Mouse (Mus musculus) thymus, adult 2 months (tissue): Measurements from ENCODE around the gene C1qtnf12. TPM values are rescaled to one million over a fixed set of nuclear protein-coding genes. Genes with fewer than 3 reads are reported as not detected.
A peak's percentile ranks its signal among the peaks of the same experiment; 100 is the strongest.

Experiments used
- DNase-seq: peaks from one replicate; pipeline ENCODE4 v3.0.0; 2021
- H3K27ac ChIP-seq: fragments of 200-500 bp; 2 replicates; pipeline ENCODE4 v1.5.1; 2012; ENCODE audit warnings: low read length, control low read depth; ENCODE audit not compliant: control insufficient read depth, insufficient read depth
- H3K27me3 ChIP-seq: fragments of 200-500 bp; 2 replicates; pipeline ENCODE4 v1.6.1; 2012; ENCODE audit warnings: mild to moderate bottlenecking, low read length, moderate library complexity, mixed read lengths; ENCODE audit not compliant: control insufficient read depth, insufficient read depth
- H3K36me3 ChIP-seq: fragments of 200-500 bp; 2 replicates; pipeline ENCODE4 v1.6.1; 2012; ENCODE audit warnings: mild to moderate bottlenecking, low read length, moderate library complexity; ENCODE audit not compliant: control insufficient read depth, insufficient read depth
- H3K4me1 ChIP-seq: fragments of 200-500 bp; replicated peaks from 2 replicates; pipeline ENCODE4 v1.6.1; 2012; ENCODE audit warnings: low read length; ENCODE audit not compliant: control insufficient read depth, insufficient read depth
- H3K4me3 ChIP-seq: fragments of 200-500 bp; 2 replicates; pipeline ENCODE4 v1.5.1; 2012; ENCODE audit warnings: mild to moderate bottlenecking, low read length, control low read depth, moderate library complexity; ENCODE audit not compliant: control insufficient read depth, insufficient read depth
- CTCF ChIP-seq: fragments of 200-500 bp; IDR thresholded peaks from 2 replicates; pipeline ENCODE4 v1.5.1; 2012; ENCODE audit warnings: mild to moderate bottlenecking, control low read depth, low read length, moderate library complexity, borderline replicate concordance; ENCODE audit not compliant: control insufficient read depth, poor library complexity, insufficient read depth; ENCODE audit errors: extremely low read depth
- POLR2A ChIP-seq: fragments of 200-500 bp; IDR thresholded peaks from 2 replicates; pipeline ENCODE4 v1.6.1; 2012; ENCODE audit warnings: mild to moderate bottlenecking, low read length, control low read depth, moderate library complexity; ENCODE audit not compliant: control insufficient read depth, poor library complexity, insufficient read depth; ENCODE audit errors: extremely low read depth
- WGBS: fragments of 180-500 bp; shearing (Covaris S2); methylation state at CpG from one replicate; pipeline ENCODE4 v1.1.7; 2018; 5-methylcytosine and 5-hydroxymethylcytosine counted together
- polyA plus RNA-seq: library from polyadenylated mRNA; depleted of rRNA; stranded (reverse); fragments of >200 nt; gene quantifications from 2 replicates; pipeline ENCODE4 v1.2.3, GENCODE M21; 2012; rRNA removed

Gene C1qtnf12
- polyA plus RNA-seq, 1 experiment = 21.6 TPM

- DNase-seq = peak; percentile 96
- Histone ChIP-seq H3K27me3 (no peaks in the 10 kb centered on the region), H3K4me3 (peak overlapping the region; percentile 61), H3K36me3 (peaks cover 16% of the 10 kb centered on the region), H3K4me1 (peaks cover 12% of the 10 kb centered on the region), H3K27ac (peak overlapping the region; percentile 67)
- TF ChIP-seq CTCF (no peak), POLR2A (0 out of 2 replicates have a peak, but pooled peaks have one; percentile 13)
- WGBS = under 1% methylated on average over 70 of the region's 70 CpGs
Measured at GRCm38 (mm10) chr4:155992906-155993547, 30.9 kb downstream of the C1qtnf12 start.

GRCm38 (mm10) chr4:155993606-155994005 is 31.5 kb downstream of the C1qtnf12 start:
- no peak for DNase-seq
- WGBS = 3% methylated on average over 15 of the region's 15 CpGs
- Histone ChIP-seq H3K4me1 (peaks cover 12% of the 10 kb centered on the region), H3K4me3 (peak overlapping the region; percentile 61), H3K36me3 (peaks cover 19% of the 10 kb centered on the region), H3K27ac (peak overlapping the region; percentile 66), H3K27me3 (no peaks in the 10 kb centered on the region)
- TF ChIP-seq POLR2A (no peak), CTCF (no peak)

GRCm38 (mm10) chr4:156004109-156004508 is 42.0 kb downstream of the C1qtnf12 start:
- no peak for TF ChIP-seq CTCF
- Histone ChIP-seq H3K36me3 (peaks cover 85% of the 10 kb centered on the region), H3K27ac (no peak overlapping the region), H3K4me3 (no peak overlapping the region), H3K4me1 (no peaks in the 10 kb centered on the region), H3K27me3 (no peaks in the 10 kb centered on the region)
- 27% methylated on average over 3 of the region's 3 CpGs for WGBS
- DNase-seq = no peak

- 97% methylated on average over 4 of the region's 4 CpGs for WGBS
Measured at GRCm38 (mm10) chr4:156008369-156008768, 46.3 kb downstream of the C1qtnf12 start.

GRCm38 (mm10) chr4:156013637-156014036 is 51.5 kb downstream of the C1qtnf12 start, which contains the start of gene Tnfrsf4:
Tnfrsf4 (plus strand) TSS chr4:156013843.
- Histone ChIP-seq H3K36me3 (peaks cover 32% of the 10 kb centered on the region), H3K27me3 (no peaks in the 10 kb centered on the region), H3K4me1 (0 out of 2 replicates have a peak, but pooled peaks cover 4% of the 10 kb centered on the region), H3K27ac (peak within 1 kb of the TSS; percentile 29; the same call in 1 of the 2 replicates), H3K4me3 (peak within 1 kb of the TSS; percentile 25; the same call in 1 of the 2 replicates)
- 90% methylated on average over 8 of the region's 8 CpGs for WGBS
- DNase-seq = no peak
- no peak for TF ChIP-seq POLR2A
- no peak for TF ChIP-seq CTCF

More at GRCm38 (mm10) chr4:156008369-156008768, 46.3 kb downstream of the C1qtnf12 start:
- TF ChIP-seq CTCF = no peak
- TF ChIP-seq POLR2A = no peak
- Histone ChIP-seq H3K27me3 (no peaks in the 10 kb centered on the region), H3K36me3 (peaks cover 74% of the 10 kb centered on the region), H3K4me3 (no peak overlapping the region), H3K27ac (no peak overlapping the region), H3K4me1 (no peaks in the 10 kb centered on the region)
- DNase-seq = no peak

- TF ChIP-seq CTCF (no peak), POLR2A (no peak)
- H3K36me3 ChIP-seq = peaks cover 24% of the 10 kb centered on the region
Measured at GRCm38 (mm10) chr4:156014436-156014835, 52.3 kb downstream of the C1qtnf12 start.

More at GRCm38 (mm10) chr4:156014436-156014835, 52.3 kb downstream of the C1qtnf12 start:
- DNase-seq = no peak
- H3K27me3 ChIP-seq = no peaks in the 10 kb centered on the region
- 98% methylated on average over 2 of the region's 2 CpGs for WGBS
- H3K27ac ChIP-seq = no peak overlapping the region
- 0 out of 2 replicates have a peak, but pooled peaks cover 4% of the 10 kb centered on the region for H3K4me1 ChIP-seq
- no peak overlapping the region for H3K4me3 ChIP-seq

Other genes with a start within 250 kb of the C1qtnf12 start
- gene Tmem240, start 227.5 kb upstream of the C1qtnf12 start, polyA plus RNA-seq = 4.9 and 5.1 TPM in 2 replicates
- 87.0 and 93.1 TPM in 2 replicates for gene Atad3a, start 201.2 kb upstream of the C1qtnf12 start, polyA plus RNA-seq
- 11.2 and 13.5 TPM in 2 replicates for gene Vwa1, start 187.6 kb upstream of the C1qtnf12 start, polyA plus RNA-seq
- 0.55 and 0.58 TPM in 2 replicates for gene Tmem88b, start 176.4 kb upstream of the C1qtnf12 start, polyA plus RNA-seq
- gene Ankrd65, start 171.9 kb upstream of the C1qtnf12 start, polyA plus RNA-seq = 0.42 and 0.92 TPM in 2 replicates
- gene Mrpl20, start 159.4 kb upstream of the C1qtnf12 start, polyA plus RNA-seq = 74.6 and 77.9 TPM in 2 replicates
- 131 and 145 TPM in 2 replicates for gene Ccnl2, start 149.8 kb upstream of the C1qtnf12 start, polyA plus RNA-seq
- gene Aurkaip1, start 131.0 kb upstream of the C1qtnf12 start, polyA plus RNA-seq = 230 and 238 TPM in 2 replicates
- 30.7 and 43.4 TPM in 2 replicates for gene Mxra8, start 122.6 kb upstream of the C1qtnf12 start, polyA plus RNA-seq
- 152 and 184 TPM in 2 replicates for gene Dvl1, start 114.9 kb upstream of the C1qtnf12 start, polyA plus RNA-seq
- gene Tas1r3, start 99.0 kb upstream of the C1qtnf12 start, polyA plus RNA-seq = 2.7 and 3.0 TPM in 2 replicates
- 31.9 and 32.2 TPM in 2 replicates for gene Cptp, start 92.9 kb upstream of the C1qtnf12 start, polyA plus RNA-seq
- 107 and 108 TPM in 2 replicates for gene Ints11, start 92.8 kb upstream of the C1qtnf12 start, polyA plus RNA-seq
- gene Pusl1, start 70.5 kb upstream of the C1qtnf12 start, polyA plus RNA-seq = 83.2 and 91.1 TPM in 2 replicates
- 77.6 and 86.1 TPM in 2 replicates for gene Acap3, start 70.5 kb upstream of the C1qtnf12 start, polyA plus RNA-seq
- 122 and 147 TPM in 2 replicates for gene Ube2j2, start 18.5 kb upstream of the C1qtnf12 start, polyA plus RNA-seq
- gene B3galt6, start 30.3 kb downstream of the C1qtnf12 start, polyA plus RNA-seq = 9.5 and 10.8 TPM in 2 replicates
- gene Sdf4, start 30.6 kb downstream of the C1qtnf12 start, polyA plus RNA-seq = 65.6 and 68.4 TPM in 2 replicates
- 68.9 and 81.3 TPM in 2 replicates for gene Tnfrsf4, start 51.5 kb downstream of the C1qtnf12 start, polyA plus RNA-seq
- gene Tnfrsf18, start 63.8 kb downstream of the C1qtnf12 start, polyA plus RNA-seq = 82.1 and 85.2 TPM in 2 replicates
- gene Ttll10, start 97.1 kb downstream of the C1qtnf12 start, polyA plus RNA-seq = 2.4 and 3.5 TPM in 2 replicates
- 89.1 and 93.3 TPM in 2 replicates for gene 9430015G10Rik, start 147.7 kb downstream of the C1qtnf12 start, polyA plus RNA-seq
- gene Rnf223, start 168.2 kb downstream of the C1qtnf12 start, polyA plus RNA-seq = 2.9 and 3.5 TPM in 2 replicates
- gene Agrn, start 235.2 kb downstream of the C1qtnf12 start, polyA plus RNA-seq = 40.3 and 48.7 TPM in 2 replicates
- gene Isg15, start 238.5 kb downstream of the C1qtnf12 start, polyA plus RNA-seq = 40.6 and 51.1 TPM in 2 replicates
- gene AW011738, start 241.0 kb downstream of the C1qtnf12 start, polyA plus RNA-seq = 10.0 and 10.8 TPM in 2 replicates